Mouse (Mus musculus): Measurements from ENCODE around the gene Vmn1r40. TPM values are rescaled to one million over a fixed set of nuclear protein-coding genes. Genes with fewer than 3 reads are reported as not detected.

Vmn1r40 gene
- polyA plus RNA-seq, 1 experiment from 2014 or later = not detected

- 70% methylated on average over 8 of the region's 8 CpGs for WGBS
Measured at GRCm38 (mm10) chr6:89665155-89665554, 42.2 kb upstream of the Vmn1r40 start.

GRCm38 (mm10) chr6:89665667-89666066, 41.7 kb upstream of the Vmn1r40 start:
- Histone ChIP-seq H3K27me3 (replicated peaks; ENCODE audit: control insufficient read depth, insufficient read depth, low read length) (no peaks in the 10 kb centered on the region), H3K36me3 (ENCODE audit: control insufficient read depth, insufficient read depth) (peaks cover 9% of the 10 kb centered on the region; the same call in 1 of the 2 replicates), H3K9ac (ENCODE audit: low read depth, low read length) (no peak overlapping the region), H3K4me3 (ENCODE audit: low read depth, low read length) (no peak overlapping the region), H3K27ac (ENCODE audit: low read depth, low read length) (no peak overlapping the region), H3K4me2 (replicated peaks; ENCODE audit: low read depth) (no peak overlapping the region), H3K4me1 (replicated peaks; ENCODE audit: control insufficient read depth, insufficient read depth, low read length) (no peaks in the 10 kb centered on the region), H3K9me3 (ENCODE audit: control insufficient read depth) (no peaks in the 10 kb centered on the region)
- ATAC-seq = no peak
- WGBS = 84% methylated on average over 7 of the region's 7 CpGs
- TF ChIP-seq CTCF (IDR thresholded peaks at IDR 0.05; ENCODE audit: low read depth) = no peak

More at GRCm38 (mm10) chr6:89665155-89665554, 42.2 kb upstream of the Vmn1r40 start:
- Histone ChIP-seq H3K4me1 (replicated peaks; ENCODE audit: control insufficient read depth, insufficient read depth, low read length) (no peaks in the 10 kb centered on the region), H3K4me3 (ENCODE audit: low read depth, low read length) (no peak overlapping the region), H3K9ac (ENCODE audit: low read depth, low read length) (no peak overlapping the region), H3K27me3 (replicated peaks; ENCODE audit: control insufficient read depth, insufficient read depth, low read length) (no peaks in the 10 kb centered on the region), H3K4me2 (replicated peaks; ENCODE audit: low read depth) (no peak overlapping the region), H3K9me3 (ENCODE audit: control insufficient read depth) (no peaks in the 10 kb centered on the region), H3K27ac (ENCODE audit: low read depth, low read length) (no peak overlapping the region), H3K36me3 (ENCODE audit: control insufficient read depth, insufficient read depth) (peaks cover 9% of the 10 kb centered on the region; the same call in 1 of the 2 replicates)
- TF ChIP-seq CTCF (IDR thresholded peaks at IDR 0.05; ENCODE audit: low read depth) = no peak
- ATAC-seq = no peak

- no peaks in the 10 kb centered on the region for H3K27me3 ChIP-seq (replicated peaks; ENCODE audit: control insufficient read depth, insufficient read depth, low read length)
- H3K9ac ChIP-seq (ENCODE audit: low read depth, low read length) = no peak overlapping the region
- no peak overlapping the region for H3K4me3 ChIP-seq (ENCODE audit: low read depth, low read length)
- WGBS = 84% methylated on average over 3 of the region's 3 CpGs
- no peak for ATAC-seq
- H3K36me3 ChIP-seq (ENCODE audit: control insufficient read depth, insufficient read depth) = peaks cover 9% of the 10 kb centered on the region; the same call in 1 of the 2 replicates
- no peak overlapping the region for H3K4me2 ChIP-seq (replicated peaks; ENCODE audit: low read depth)
- H3K27ac ChIP-seq (ENCODE audit: low read depth, low read length) = no peak overlapping the region
- no peaks in the 10 kb centered on the region for H3K4me1 ChIP-seq (replicated peaks; ENCODE audit: control insufficient read depth, insufficient read depth, low read length)
- TF ChIP-seq CTCF (IDR thresholded peaks at IDR 0.05; ENCODE audit: low read depth) = no peak
- H3K9me3 ChIP-seq (ENCODE audit: control insufficient read depth) = no peaks in the 10 kb centered on the region
Measured at GRCm38 (mm10) chr6:89666976-89667375, 40.4 kb upstream of the Vmn1r40 start.

- no peak overlapping the region for H3K4me2 ChIP-seq (replicated peaks; ENCODE audit: low read depth)
- no peak for ATAC-seq
- H3K27ac ChIP-seq (ENCODE audit: low read depth, low read length) = no peak overlapping the region
- no peaks in the 10 kb centered on the region for H3K27me3 ChIP-seq (replicated peaks; ENCODE audit: control insufficient read depth, insufficient read depth, low read length)
- no peaks in the 10 kb centered on the region for H3K4me1 ChIP-seq (replicated peaks; ENCODE audit: control insufficient read depth, insufficient read depth, low read length)
- no peaks in the 10 kb centered on the region for H3K9me3 ChIP-seq (ENCODE audit: control insufficient read depth)
- 87% methylated on average over 6 of the region's 6 CpGs for WGBS
- TF ChIP-seq CTCF (IDR thresholded peaks at IDR 0.05; ENCODE audit: low read depth) = no peak
- 0 out of 2 replicates have a peak, but pooled peaks cover under 1% of the 10 kb centered on the region for H3K36me3 ChIP-seq (ENCODE audit: control insufficient read depth, insufficient read depth)
- no peak overlapping the region for H3K4me3 ChIP-seq (ENCODE audit: low read depth, low read length)
- H3K9ac ChIP-seq (ENCODE audit: low read depth, low read length) = no peak overlapping the region
Measured at GRCm38 (mm10) chr6:89669556-89669955, 37.8 kb upstream of the Vmn1r40 start.

- H3K4me3 ChIP-seq (ENCODE audit: low read depth, low read length) = no peak overlapping the region
- H3K9me3 ChIP-seq (ENCODE audit: control insufficient read depth) = no peaks in the 10 kb centered on the region
- TF ChIP-seq CTCF (IDR thresholded peaks at IDR 0.05; ENCODE audit: low read depth) = no peak
- H3K4me2 ChIP-seq (replicated peaks; ENCODE audit: low read depth) = no peak overlapping the region
- 81% methylated on average over 6 of the region's 6 CpGs for WGBS
- H3K9ac ChIP-seq (ENCODE audit: low read depth, low read length) = no peak overlapping the region
- ATAC-seq = no peak
- H3K27ac ChIP-seq (ENCODE audit: low read depth, low read length) = no peak overlapping the region
- H3K27me3 ChIP-seq (replicated peaks; ENCODE audit: control insufficient read depth, insufficient read depth, low read length) = no peaks in the 10 kb centered on the region
- no peaks in the 10 kb centered on the region for H3K4me1 ChIP-seq (replicated peaks; ENCODE audit: control insufficient read depth, insufficient read depth, low read length)
- H3K36me3 ChIP-seq (ENCODE audit: control insufficient read depth, insufficient read depth) = peaks cover 6% of the 10 kb centered on the region
Measured at GRCm38 (mm10) chr6:89671431-89671830, 35.9 kb upstream of the Vmn1r40 start.

- Histone ChIP-seq H3K36me3 (ENCODE audit: control insufficient read depth, insufficient read depth) (peaks cover 6% of the 10 kb centered on the region), H3K4me3 (ENCODE audit: low read depth, low read length) (no peak overlapping the region), H3K27ac (ENCODE audit: low read depth, low read length) (no peak overlapping the region), H3K4me1 (replicated peaks; ENCODE audit: control insufficient read depth, insufficient read depth, low read length) (no peaks in the 10 kb centered on the region), H3K27me3 (replicated peaks; ENCODE audit: control insufficient read depth, insufficient read depth, low read length) (no peaks in the 10 kb centered on the region), H3K9me3 (ENCODE audit: control insufficient read depth) (no peaks in the 10 kb centered on the region), H3K9ac (ENCODE audit: low read depth, low read length) (no peak overlapping the region), H3K4me2 (replicated peaks; ENCODE audit: low read depth) (no peak overlapping the region)
- WGBS = 88% methylated on average over 7 of the region's 7 CpGs
- ATAC-seq = no peak
- no peak for TF ChIP-seq CTCF (IDR thresholded peaks at IDR 0.05; ENCODE audit: low read depth)
Measured at GRCm38 (mm10) chr6:89672641-89673040, 34.7 kb upstream of the Vmn1r40 start.
